Mouse (Mus musculus) ES-Bruce4 (cell line): ENCODE measurements around the gene Paf1.

ENCODE experiments used
- CTCF ChIP-seq: IDR thresholded peaks from one replicate; pipeline ENCODE4 v1.8.1; 2011; ENCODE audit warnings: low read depth, low read length
- EP300 ChIP-seq: IDR thresholded peaks from 2 replicates; pipeline ENCODE4 v1.6.1; 2011; ENCODE audit warnings: low read depth, low read length; ENCODE audit not compliant: insufficient read depth
- POLR2A ChIP-seq: IDR thresholded peaks from one replicate; pipeline ENCODE4 v1.8.1; 2011; ENCODE audit warnings: low read length; ENCODE audit not compliant: insufficient read depth

DNA sequence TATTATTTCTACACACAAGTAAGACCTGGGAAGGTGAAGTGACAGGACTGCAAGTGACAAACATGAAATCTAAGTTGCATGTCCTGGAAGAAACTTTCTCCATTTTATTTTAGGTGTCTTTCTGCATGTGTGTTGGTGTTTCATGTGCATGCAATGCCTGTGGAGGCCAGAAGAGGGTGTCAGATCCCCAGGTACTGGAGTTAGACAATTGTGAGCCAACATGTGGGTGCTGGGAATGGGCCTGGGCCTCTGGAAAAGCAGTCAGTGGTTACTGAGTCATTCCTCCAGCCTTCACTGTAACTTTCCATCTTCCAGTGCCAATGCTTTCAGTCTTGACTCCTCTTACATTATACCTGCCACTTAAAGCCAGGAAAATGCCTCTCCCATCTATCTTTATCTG, 24.6 kb downstream of the Paf1 start:
- TF ChIP-seq CTCF (peak; percentile 35), POLR2A (no peak), EP300 (no peak)
